Mouse (Mus musculus) forebrain, embryonic 12.5 days (tissue): ENCODE data around the gene Spryd3. TPM values are rescaled to one million over a fixed set of nuclear protein-coding genes. Genes with fewer than 3 reads are reported as not detected.

ENCODE experiments used
- ATAC-seq: fragments of 200-750 bp; cut with Nextera tagmentation; 2 replicates; pipeline ENCODE4 v1.8.0; 2017; ENCODE audit warnings: moderate TSS enrichment; ENCODE audit not compliant: low FRiP score
- H3K27ac ChIP-seq: fragments of 300-500 bp; sonication (generic); 2 replicates; pipeline ENCODE4 v1.5.1; 2016; ENCODE audit warnings: mild to moderate bottlenecking
- H3K27me3 ChIP-seq: fragments of 300-500 bp; sonication (generic); 2 replicates; pipeline ENCODE4 v1.6.1; 2016; ENCODE audit warnings: mild to moderate bottlenecking
- H3K36me3 ChIP-seq: fragments of 300-500 bp; sonication (generic); replicated peaks from 2 replicates; pipeline ENCODE4 v1.6.1; 2016; ENCODE audit warnings: mild to moderate bottlenecking
- H3K4me1 ChIP-seq: fragments of 300-500 bp; sonication (generic); 2 replicates; pipeline ENCODE4 v1.6.1; 2016
- H3K4me2 ChIP-seq: fragments of 300-500 bp; sonication (generic); 2 replicates; pipeline ENCODE4 v1.6.1; 2016; ENCODE audit warnings: mild to moderate bottlenecking, moderate library complexity
- H3K4me3 ChIP-seq: fragments of 300-500 bp; sonication (generic); replicated peaks from 2 replicates; pipeline ENCODE4 v1.5.1; 2016; ENCODE audit warnings: mild to moderate bottlenecking
- H3K9ac ChIP-seq: fragments of 300-500 bp; sonication (generic); 2 replicates; pipeline ENCODE4 v1.6.1; 2016; ENCODE audit warnings: mild to moderate bottlenecking
- H3K9me3 ChIP-seq: fragments of 300-500 bp; sonication (generic); 2 replicates; pipeline ENCODE4 v1.6.1; 2016
- WGBS: fragments of 180-500 bp; shearing (Covaris S2); methylation state at CpG from one replicate; pipeline ENCODE4 v1.1.7; 2016; 5-methylcytosine and 5-hydroxymethylcytosine counted together
- polyA plus RNA-seq: library from polyadenylated mRNA; unstranded; fragments of >200 nt; fragmentation: Nextera tagmentation; extraction: Ambion mirVana; gene quantifications from 2 replicates; pipeline ENCODE4 v1.2.1, GENCODE M21; 2016

Gene Spryd3
- polyA plus RNA-seq, 1 experiment from 2014 or later = 19.1 TPM

- H3K27ac ChIP-seq = no peak overlapping the region
- WGBS = 11% methylated on average over 19 of the region's 19 CpGs
Measured at GRCm38 (mm10) chr15:102144726-102145125, 8.7 kb upstream of the Spryd3 start.

GRCm38 (mm10) chr15:102144274-102144711 lies 8.3 kb upstream of the Spryd3 start, which contains the start of gene Igfbp6:
Gene Igfbp6, plus strand, starts transcription at chr15:102144362.
- no peak within 1 kb of the TSS for H3K27ac ChIP-seq
- H3K9ac ChIP-seq = peak within 1 kb of the TSS; percentile 26; the same call in 1 of the 2 replicates
- H3K4me2 ChIP-seq = peak within 1 kb of the TSS; percentile 38
- no peaks in the 10 kb centered on the region for H3K9me3 ChIP-seq
- peaks cover 52% of the 10 kb centered on the region for H3K27me3 ChIP-seq
- H3K36me3 ChIP-seq = no peaks in the 10 kb centered on the region
- H3K4me3 ChIP-seq = peak within 1 kb of the TSS; percentile 18
- H3K4me1 ChIP-seq = peaks cover 6% of the 10 kb centered on the region; the same call in 1 of the 2 replicates
- ATAC-seq = no peak
- 2% methylated on average over 22 of the region's 22 CpGs for WGBS

More at GRCm38 (mm10) chr15:102144726-102145125, 8.7 kb upstream of the Spryd3 start:
- Histone ChIP-seq H3K36me3 (no peaks in the 10 kb centered on the region), H3K4me3 (peak overlapping the region; percentile 18), H3K4me1 (peaks cover 6% of the 10 kb centered on the region; the same call in 1 of the 2 replicates), H3K9ac (peak overlapping the region; percentile 26; the same call in 1 of the 2 replicates), H3K4me2 (peak overlapping the region; percentile 38), H3K27me3 (peaks cover 52% of the 10 kb centered on the region), H3K9me3 (no peaks in the 10 kb centered on the region)
- ATAC-seq = no peak

GRCm38 (mm10) chr15:102142914-102143912 lies 7.2 kb upstream of the Spryd3 start:
- H3K4me2 ChIP-seq = no peak overlapping the region
- H3K27ac ChIP-seq = no peak overlapping the region
- 56% methylated on average over 23 of the region's 23 CpGs for WGBS
- no peaks in the 10 kb centered on the region for H3K9me3 ChIP-seq
- H3K4me1 ChIP-seq = peaks cover 6% of the 10 kb centered on the region; the same call in 1 of the 2 replicates
- no peak overlapping the region for H3K9ac ChIP-seq
- peaks cover 52% of the 10 kb centered on the region for H3K27me3 ChIP-seq
- H3K4me3 ChIP-seq = no peak overlapping the region
- H3K36me3 ChIP-seq = no peaks in the 10 kb centered on the region
- no peak for ATAC-seq

- peaks cover 46% of the 10 kb centered on the region for H3K27me3 ChIP-seq
Measured at GRCm38 (mm10) chr15:102141120-102141519, 5.1 kb upstream of the Spryd3 start.

GRCm38 (mm10) chr15:102135522-102136128 lies 409 bp downstream of the Spryd3 start:
- Histone ChIP-seq H3K4me1 (peaks cover 19% of the 10 kb centered on the region), H3K9me3 (no peaks in the 10 kb centered on the region), H3K27ac (peak overlapping the region; percentile 79), H3K4me2 (peak overlapping the region; percentile 74), H3K9ac (peak overlapping the region; percentile 85), H3K36me3 (peaks cover 28% of the 10 kb centered on the region), H3K27me3 (no peaks in the 10 kb centered on the region), H3K4me3 (peak overlapping the region; percentile 82)
- peak; percentile 72; the same call in 1 of the 2 replicates for ATAC-seq
- 3% methylated on average over 35 of the region's 35 CpGs for WGBS

More at GRCm38 (mm10) chr15:102141120-102141519, 5.1 kb upstream of the Spryd3 start:
- no peak overlapping the region for H3K4me3 ChIP-seq
- no peak for ATAC-seq
- 92% methylated on average over 5 of the region's 5 CpGs for WGBS
- H3K9me3 ChIP-seq = no peaks in the 10 kb centered on the region
- H3K4me2 ChIP-seq = no peak overlapping the region
- H3K9ac ChIP-seq = no peak overlapping the region
- peaks cover 14% of the 10 kb centered on the region; the same call in 1 of the 2 replicates for H3K4me1 ChIP-seq
- H3K36me3 ChIP-seq = no peaks in the 10 kb centered on the region
- H3K27ac ChIP-seq = no peak overlapping the region

GRCm38 (mm10) chr15:102134709-102135108 lies 1.3 kb downstream of the Spryd3 start:
- WGBS = 93% methylated on average over 2 of the region's 2 CpGs
- H3K4me2 ChIP-seq = peak overlapping the region; percentile 74; the same call in 1 of the 2 replicates
- H3K4me3 ChIP-seq = peak overlapping the region; percentile 82
- H3K9ac ChIP-seq = no peak overlapping the region
- no peaks in the 10 kb centered on the region for H3K27me3 ChIP-seq
- no peaks in the 10 kb centered on the region for H3K9me3 ChIP-seq
- H3K4me1 ChIP-seq = peaks cover 19% of the 10 kb centered on the region
- peaks cover 37% of the 10 kb centered on the region for H3K36me3 ChIP-seq
- ATAC-seq = no peak
- no peak overlapping the region for H3K27ac ChIP-seq

- H3K27me3 ChIP-seq = no peaks in the 10 kb centered on the region
- H3K4me2 ChIP-seq = no peak overlapping the region
- H3K27ac ChIP-seq = no peak overlapping the region
- H3K4me3 ChIP-seq = no peak overlapping the region
- ATAC-seq = no peak
- H3K36me3 ChIP-seq = peaks cover 51% of the 10 kb centered on the region
- no peaks in the 10 kb centered on the region for H3K9me3 ChIP-seq
- H3K4me1 ChIP-seq = peaks cover 19% of the 10 kb centered on the region
- no peak overlapping the region for H3K9ac ChIP-seq
- WGBS = 95% methylated on average over 9 of the region's 9 CpGs
Measured at GRCm38 (mm10) chr15:102133314-102133713, 2.7 kb downstream of the Spryd3 start.

- Histone ChIP-seq H3K4me1 (no peaks in the 10 kb centered on the region), H3K4me2 (no peak overlapping the region), H3K4me3 (no peak overlapping the region), H3K27me3 (no peaks in the 10 kb centered on the region), H3K9me3 (no peaks in the 10 kb centered on the region), H3K9ac (no peak overlapping the region), H3K27ac (no peak overlapping the region), H3K36me3 (peaks cover 83% of the 10 kb centered on the region)
- WGBS = 82% methylated on average over 2 of the region's 2 CpGs
- no peak for ATAC-seq
Measured at GRCm38 (mm10) chr15:102126303-102126702, 9.7 kb downstream of the Spryd3 start.

GRCm38 (mm10) chr15:102120530-102120929 lies 15.5 kb downstream of the Spryd3 start:
- H3K36me3 ChIP-seq = peaks cover 76% of the 10 kb centered on the region
- no peak overlapping the region for H3K4me2 ChIP-seq
- WGBS = 85% methylated on average over 5 of the region's 5 CpGs
- no peak overlapping the region for H3K9ac ChIP-seq
- no peaks in the 10 kb centered on the region for H3K9me3 ChIP-seq
- no peaks in the 10 kb centered on the region for H3K27me3 ChIP-seq
- H3K27ac ChIP-seq = no peak overlapping the region
- H3K4me1 ChIP-seq = peaks cover 6% of the 10 kb centered on the region; the same call in 1 of the 2 replicates
- no peak for ATAC-seq
- no peak overlapping the region for H3K4me3 ChIP-seq

GRCm38 (mm10) chr15:102119831-102120170 lies 16.2 kb downstream of the Spryd3 start:
- Histone ChIP-seq H3K36me3 (peaks cover 74% of the 10 kb centered on the region), H3K27me3 (no peaks in the 10 kb centered on the region), H3K4me2 (no peak overlapping the region), H3K27ac (no peak overlapping the region), H3K9ac (no peak overlapping the region), H3K4me3 (no peak overlapping the region), H3K9me3 (no peaks in the 10 kb centered on the region), H3K4me1 (peaks cover 6% of the 10 kb centered on the region; the same call in 1 of the 2 replicates)
- WGBS = 78% methylated on average over 2 of the region's 2 CpGs
- ATAC-seq = no peak

GRCm38 (mm10) chr15:102119121-102119830 lies 16.8 kb downstream of the Spryd3 start:
- no peaks in the 10 kb centered on the region for H3K27me3 ChIP-seq
- no peak overlapping the region for H3K4me3 ChIP-seq
- H3K27ac ChIP-seq = no peak overlapping the region
- WGBS = 81% methylated on average over 8 of the region's 8 CpGs
- H3K4me1 ChIP-seq = peaks cover 6% of the 10 kb centered on the region; the same call in 1 of the 2 replicates
- H3K36me3 ChIP-seq = peaks cover 68% of the 10 kb centered on the region
- H3K4me2 ChIP-seq = no peak overlapping the region
- H3K9ac ChIP-seq = no peak overlapping the region
- H3K9me3 ChIP-seq = no peaks in the 10 kb centered on the region
- ATAC-seq = no peak
